Mouse (Mus musculus) fat pad, adult 2 months (tissue): ENCODE measurements around the gene Kif13a.

Experiments used
- DNase-seq: peaks from one replicate; pipeline ENCODE4 v3.0.0-alpha.2; 2011; ENCODE audit warnings: low read depth, low spot score; ENCODE audit errors: extremely low read depth

Kif13a gene

GRCm38 (mm10) chr13:46786064-46786561, 143.6 kb downstream of the Kif13a start:
- no peak for DNase-seq

GRCm38 (mm10) chr13:46780379-46780778, 149.3 kb downstream of the Kif13a start:
- DNase-seq, result no peak

- DNase-seq, result no peak
Measured at GRCm38 (mm10) chr13:46779831-46780230, 149.8 kb downstream of the Kif13a start.

- no peak for DNase-seq
Measured at GRCm38 (mm10) chr13:46777461-46777860, 152.2 kb downstream of the Kif13a start.

- DNase-seq, result no peak
Measured at GRCm38 (mm10) chr13:46776636-46777305, 152.9 kb downstream of the Kif13a start.

- DNase-seq, result no peak
Measured at GRCm38 (mm10) chr13:46774998-46775397, 154.7 kb downstream of the Kif13a start.

GRCm38 (mm10) chr13:46772581-46772980, 157.1 kb downstream of the Kif13a start:
- no peak for DNase-seq

GRCm38 (mm10) chr13:46765361-46765760, 164.3 kb downstream of the Kif13a start:
- DNase-seq, result peak; percentile 66

- no peak for DNase-seq
Measured at GRCm38 (mm10) chr13:46763210-46763609, 166.5 kb downstream of the Kif13a start.

GRCm38 (mm10) chr13:46760921-46761320, 168.7 kb downstream of the Kif13a start:
- no peak for DNase-seq

- DNase-seq, result no peak
Measured at GRCm38 (mm10) chr13:46759281-46759809, 170.3 kb downstream of the Kif13a start.

GRCm38 (mm10) chr13:46758627-46759026, 171.0 kb downstream of the Kif13a start:
- DNase-seq, result no peak

- no peak for DNase-seq
Measured at GRCm38 (mm10) chr13:46757946-46758345, 171.7 kb downstream of the Kif13a start.

- no peak for DNase-seq
Measured at GRCm38 (mm10) chr13:46753294-46753693, 176.4 kb downstream of the Kif13a start.

GRCm38 (mm10) chr13:46752566-46753229, 177.0 kb downstream of the Kif13a start:
- no peak for DNase-seq

- DNase-seq, result no peak
Measured at GRCm38 (mm10) chr13:46748138-46748873, 181.4 kb downstream of the Kif13a start.

GRCm38 (mm10) chr13:46743821-46744220, 185.8 kb downstream of the Kif13a start:
- no peak for DNase-seq

GRCm38 (mm10) chr13:46742367-46742766, 187.3 kb downstream of the Kif13a start:
- no peak for DNase-seq

GRCm38 (mm10) chr13:46739426-46739825, 190.2 kb downstream of the Kif13a start:
- DNase-seq, result no peak

GRCm38 (mm10) chr13:46737482-46737881, 192.2 kb downstream of the Kif13a start:
- DNase-seq, result no peak

GRCm38 (mm10) chr13:46736479-46736865, 193.2 kb downstream of the Kif13a start:
- DNase-seq, result no peak
